Mouse (Mus musculus) layer of hippocampus, postnatal 10 days (tissue): ENCODE data around the gene Lyplal1. TPM values are rescaled to one million over a fixed set of nuclear protein-coding genes. Genes with fewer than 3 reads are reported as not detected.

Experiments
- DNase-seq, 2 experiments: peaks; one replicate each; pipeline ENCODE4 v3.0.0; 2021; ENCODE audit warnings: low spot score in 2 of 2
- long read RNA-seq: library from polyadenylated mRNA; stranded (forward); transcript quantifications from one replicate; pipeline ENCODE4 v2.0.0, GENCODE M21; 2023
- total RNA-seq, 2 experiments: library from RNA; stranded (reverse); gene quantifications; 2 replicates each; pipeline ENCODE4 v1.2.3; 2021

Lyplal1 gene
- total RNA-seq: 10 to 100 TPM; 14.7 to 16.3 TPM
- long read RNA-seq, transcript Lyplal1-201 (5 exons, 1,578 nt): major isoform, 13 of 18 reads
- long read RNA-seq, partial matches to known transcripts: 0 of 18 reads
- long read RNA-seq, other reads (novel, unspliced or antisense): 3 of 18 reads

DNA sequence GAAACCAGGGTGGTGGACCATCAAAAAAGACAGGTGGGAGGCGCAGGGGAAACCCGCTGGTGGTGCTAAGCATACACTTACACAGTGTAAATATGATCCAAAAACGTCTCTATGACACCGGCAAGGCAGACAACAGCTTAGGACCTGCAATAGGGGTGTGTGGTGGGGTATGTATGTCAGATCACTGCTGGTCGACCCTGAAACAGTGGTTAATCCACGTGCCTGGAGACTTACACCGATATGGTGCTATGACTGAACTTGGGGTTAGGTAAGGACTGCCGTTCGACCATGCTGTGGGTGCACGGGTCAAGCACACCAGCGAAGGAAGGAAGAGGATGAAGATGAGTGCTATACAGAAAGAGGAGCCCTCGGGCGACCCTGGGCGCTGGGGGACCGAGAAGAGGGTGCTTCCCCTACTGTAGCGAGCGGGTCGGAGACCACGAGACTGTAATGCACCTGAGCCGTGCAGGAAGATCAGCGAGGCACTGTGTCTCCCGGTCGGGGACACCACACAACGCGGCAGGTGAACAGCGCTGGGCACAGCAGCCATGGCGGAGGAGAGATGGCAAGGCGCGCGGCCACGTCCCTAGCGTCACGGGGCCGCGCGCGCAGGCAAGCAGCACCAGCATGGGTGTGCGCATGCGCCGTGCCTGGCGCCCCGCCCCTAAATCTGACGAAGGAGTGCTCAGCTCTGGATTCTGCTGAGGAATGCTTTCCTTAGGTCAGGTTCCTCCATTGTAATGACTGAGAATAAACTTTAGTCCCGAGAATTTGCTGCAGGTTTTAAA lies at the start of gene Lyplal1:
Lyplal1 (minus strand) TSS at position 610 of the 788 bp plus-strand sequence.
- peak; percentile 95 to 98 for DNase-seq

DNA sequence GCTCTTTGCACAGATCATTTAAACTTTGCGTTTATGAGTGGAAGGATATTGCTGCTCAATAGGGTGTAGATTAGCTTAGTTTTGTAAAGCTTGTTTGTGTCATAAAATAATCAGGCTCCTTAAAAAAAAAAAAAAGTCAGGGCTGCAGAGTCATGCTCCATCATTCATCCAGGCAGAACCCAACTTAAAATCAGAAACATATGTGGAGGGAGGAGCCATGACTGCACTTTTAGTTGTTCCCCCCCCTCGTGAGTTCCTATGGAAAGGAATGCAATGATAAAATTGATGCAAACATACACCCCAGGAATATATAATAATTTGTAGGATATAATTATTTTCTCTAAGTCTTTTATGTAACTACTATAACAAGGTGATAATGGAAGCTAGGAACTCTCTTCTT lies 46.5 kb upstream of the Lyplal1 start:
- DNase-seq: no peak

DNA sequence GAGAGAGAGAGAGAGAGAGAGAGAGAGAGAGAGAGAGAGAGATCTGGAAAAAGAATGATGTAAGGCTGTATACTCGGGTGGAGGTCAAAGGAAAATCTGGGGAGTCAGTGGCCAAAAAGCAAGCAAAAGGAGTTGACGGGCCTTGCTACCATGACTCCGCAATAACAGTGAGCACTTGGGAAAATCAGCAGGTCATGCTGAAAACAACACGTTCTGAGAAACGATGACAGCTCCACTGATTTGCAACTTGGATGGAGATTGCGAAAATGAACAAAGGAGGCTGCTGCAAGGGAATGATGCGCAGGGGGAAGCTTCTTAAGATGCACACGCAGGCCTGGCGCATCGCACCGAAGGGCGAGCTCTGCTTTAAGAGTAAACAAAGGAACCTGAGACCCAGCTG lies 46.1 kb upstream of the Lyplal1 start:
- no peak for DNase-seq

DNA sequence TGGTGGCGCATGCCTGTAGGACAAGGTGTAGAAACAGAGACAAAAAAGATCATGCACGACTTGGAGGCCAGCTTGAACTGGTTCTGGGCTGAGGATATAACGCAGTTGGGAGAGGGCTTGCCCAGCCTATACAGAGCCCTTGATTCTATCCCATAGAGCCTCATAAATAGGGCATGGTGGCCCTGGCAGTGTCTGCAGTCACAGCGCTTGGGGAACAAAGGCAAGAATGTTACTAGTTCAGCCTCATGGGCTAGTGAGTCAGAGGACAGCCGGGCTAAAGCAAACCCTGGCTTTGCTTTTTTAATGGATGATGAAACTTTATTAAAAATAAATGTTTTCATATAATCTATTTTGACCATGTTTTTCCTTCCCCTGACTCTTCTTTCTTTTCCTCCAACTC lies 33.3 kb upstream of the Lyplal1 start:
- DNase-seq: no peak

DNA sequence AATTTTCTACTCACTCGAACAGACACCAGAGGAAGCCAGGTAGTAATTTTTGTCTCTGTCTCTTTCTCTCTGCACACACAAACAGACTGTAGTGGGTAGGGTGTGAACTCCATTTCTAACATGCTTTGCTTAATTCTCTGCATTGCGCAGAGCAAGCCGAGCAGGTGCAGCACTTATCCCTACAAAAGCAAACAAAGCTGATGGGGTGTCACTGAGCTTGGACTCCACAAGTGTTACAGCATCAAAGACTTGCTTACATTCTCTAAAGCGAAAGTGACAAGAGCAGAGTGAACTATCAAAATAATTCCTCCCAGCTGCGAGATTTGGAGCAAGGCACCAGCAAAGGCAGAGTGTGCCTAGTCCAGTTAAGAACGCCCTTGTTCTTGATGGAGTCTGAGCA lies 28.3 kb upstream of the Lyplal1 start:
- no peak for DNase-seq

DNA sequence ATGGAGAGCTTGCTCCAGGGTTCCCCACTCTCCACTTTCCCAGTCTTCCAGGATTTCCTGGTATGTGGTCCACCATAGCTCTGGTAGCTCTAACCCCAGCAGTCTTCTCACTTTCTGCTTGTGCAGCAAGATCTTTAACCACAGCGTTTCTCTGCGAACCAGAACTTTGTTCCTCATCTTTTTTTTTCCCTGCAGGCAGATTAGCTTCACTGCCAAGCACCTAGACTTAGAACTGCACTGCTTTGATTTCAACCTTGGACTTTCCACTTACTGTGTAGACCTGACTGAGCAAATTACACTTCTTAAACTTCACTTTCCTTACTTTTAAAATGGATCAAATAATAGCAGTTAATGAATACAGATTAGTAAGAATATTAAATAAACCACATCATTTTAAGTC lies 23.1 kb upstream of the Lyplal1 start:
- DNase-seq: no peak

DNA sequence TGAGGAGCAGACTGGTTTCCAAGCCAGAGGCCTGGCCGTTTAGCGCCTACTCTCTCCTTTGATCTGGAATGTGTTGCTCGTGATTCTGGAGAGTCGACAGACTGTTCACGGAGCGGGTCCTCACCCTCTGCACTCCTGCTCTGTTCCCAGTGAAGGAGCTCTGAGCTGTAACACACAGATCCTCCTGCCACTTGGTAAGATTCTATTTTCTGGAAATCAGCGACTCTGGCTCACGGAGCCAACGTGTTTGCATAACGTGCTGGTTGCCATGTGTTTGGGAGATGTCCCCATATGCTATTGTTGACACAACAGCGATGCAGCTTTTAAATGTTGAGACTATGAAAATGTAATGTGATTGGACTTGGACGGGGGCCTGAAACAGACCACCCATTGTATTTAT lies 20.8 kb upstream of the Lyplal1 start:
- DNase-seq: no peak

DNA sequence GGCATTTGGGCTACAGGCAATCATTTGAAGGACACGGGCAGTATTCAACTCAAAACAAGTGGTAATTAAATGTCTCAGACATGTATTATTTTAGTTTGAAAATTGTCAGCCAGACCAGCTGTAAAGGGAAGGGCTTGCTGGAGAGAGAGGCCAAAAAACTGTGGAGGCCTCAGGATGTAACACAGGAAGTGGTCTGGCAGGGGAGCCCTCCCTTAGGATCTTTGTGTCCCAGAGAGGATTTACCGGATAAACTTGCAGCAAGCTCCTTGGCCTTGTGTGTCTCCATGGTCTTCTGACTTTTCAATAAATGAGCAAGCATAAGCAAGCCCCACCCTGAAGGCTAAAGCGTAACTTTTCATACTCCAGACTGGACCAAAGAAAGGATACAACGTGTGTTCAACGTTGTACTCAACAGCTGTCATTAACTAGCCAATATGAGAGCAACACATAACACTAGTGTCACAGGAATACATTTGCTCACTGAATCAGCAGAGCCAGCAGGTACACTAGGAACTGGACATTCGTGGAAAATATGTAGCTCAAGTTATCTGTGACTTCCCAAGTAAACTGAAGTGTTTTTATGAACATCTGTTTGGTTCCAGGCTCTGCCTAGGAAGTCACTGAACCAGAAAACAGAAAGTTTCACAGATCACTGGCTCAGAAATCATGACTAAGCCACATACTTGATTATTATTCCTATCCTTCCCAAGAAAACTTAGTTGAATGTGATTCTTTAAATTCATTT lies 19.7 kb upstream of the Lyplal1 start:
- DNase-seq: no peak

DNA sequence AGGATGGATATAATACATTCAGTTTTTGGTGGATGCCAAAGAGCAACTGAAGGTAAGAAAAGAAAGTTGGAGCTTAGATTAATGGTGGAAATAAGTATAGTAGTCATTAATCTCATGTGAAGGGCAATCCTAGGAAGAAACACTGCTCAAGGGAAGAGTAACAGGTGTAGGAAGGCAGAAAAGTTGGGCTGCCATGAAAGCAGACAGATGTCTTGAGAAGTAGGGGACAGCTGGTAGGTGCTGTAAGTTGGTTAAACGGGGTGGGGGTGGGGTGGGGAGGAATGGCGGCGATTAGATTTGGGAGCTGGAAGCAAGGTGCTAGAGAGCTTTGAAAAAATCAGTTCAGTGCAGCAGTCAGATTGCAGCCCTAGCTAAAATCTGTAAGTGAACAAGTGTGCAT lies 14.4 kb upstream of the Lyplal1 start:
- DNase-seq: no peak

DNA sequence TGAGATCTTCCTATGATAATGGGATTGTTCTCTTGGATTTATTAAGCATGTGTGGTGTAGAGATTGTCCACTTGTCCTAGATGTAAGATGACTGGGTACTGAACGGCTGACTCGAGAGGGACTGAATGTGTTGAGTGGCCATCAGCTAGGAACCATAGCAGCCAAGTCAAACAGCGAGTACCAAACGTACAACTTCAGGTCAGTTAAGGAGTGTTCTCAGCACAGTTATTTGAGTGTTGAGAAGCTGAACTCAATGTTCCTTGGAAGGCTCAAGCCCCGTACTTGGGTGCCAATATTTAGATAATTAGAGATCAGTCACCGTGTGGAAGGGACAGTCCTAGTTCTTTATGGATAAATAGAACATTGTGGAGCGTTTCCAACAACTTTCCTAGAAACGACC lies 11.8 kb upstream of the Lyplal1 start:
- no peak for DNase-seq

DNA sequence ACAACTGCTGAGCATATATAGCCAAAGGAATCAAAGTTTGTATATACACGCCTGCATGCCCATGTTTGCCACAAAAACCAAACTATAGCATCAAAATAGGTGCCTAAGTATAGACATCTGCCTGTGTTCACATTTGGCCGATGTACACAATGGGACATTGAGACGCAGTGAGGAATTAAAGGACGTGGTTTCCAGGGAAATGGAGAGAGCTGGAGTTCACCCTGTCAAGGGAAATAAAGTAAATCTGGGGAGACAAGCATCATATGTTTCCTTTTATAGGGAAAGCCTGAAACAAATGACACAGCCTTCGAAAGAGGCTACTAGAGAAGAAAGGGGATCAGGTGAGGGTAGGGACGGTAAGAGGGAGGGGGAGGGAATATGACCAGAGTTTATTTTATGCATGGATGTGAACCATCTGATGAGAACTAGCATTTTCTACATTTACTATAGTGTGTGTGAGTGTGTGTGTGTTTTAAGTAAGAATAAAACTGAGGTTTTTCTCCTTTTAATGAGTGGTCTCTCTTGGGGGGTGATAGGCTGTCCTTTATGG lies 9.3 kb upstream of the Lyplal1 start:
- DNase-seq: no peak

DNA sequence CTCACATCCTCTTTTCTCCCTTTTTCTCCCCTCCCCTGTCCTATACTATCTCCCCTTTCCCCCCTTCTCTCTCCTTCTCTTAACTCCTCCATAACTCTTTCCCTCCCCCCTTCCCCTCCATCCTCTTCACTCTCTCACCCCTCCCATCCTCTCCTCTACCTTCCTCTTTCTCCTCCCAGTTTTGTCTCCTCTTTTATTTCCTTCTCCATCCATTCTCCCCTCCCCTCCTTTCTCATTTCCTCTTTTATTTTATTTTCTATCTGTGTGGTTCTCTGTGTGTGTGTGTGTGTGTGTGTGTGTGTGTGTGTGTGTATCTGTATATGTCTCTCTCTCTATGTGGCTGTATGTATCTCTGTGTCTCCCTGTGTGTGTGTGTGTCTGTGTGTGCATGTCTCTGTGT lies 6.6 kb upstream of the Lyplal1 start:
- no peak for DNase-seq

DNA sequence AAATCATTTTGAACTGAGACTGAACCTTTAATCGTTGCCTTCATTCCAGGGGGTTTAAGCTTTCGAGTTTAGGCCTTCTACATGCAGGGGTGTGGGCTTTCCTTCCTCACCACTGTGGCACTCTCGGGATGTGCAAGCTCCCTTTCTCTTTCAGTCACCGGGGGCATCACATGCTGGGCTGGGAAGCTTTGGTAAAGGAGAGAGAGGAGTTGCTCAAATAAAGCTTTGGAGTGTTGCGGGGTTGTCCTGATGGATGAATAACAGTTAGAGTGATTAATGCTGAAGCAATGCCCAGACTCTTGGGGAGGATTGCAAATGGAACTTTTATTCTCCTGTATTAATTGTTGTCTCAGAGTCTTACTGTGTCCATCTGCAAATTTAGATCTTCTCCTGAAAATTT lies 2.7 kb upstream of the Lyplal1 start:
- DNase-seq: no peak

DNA sequence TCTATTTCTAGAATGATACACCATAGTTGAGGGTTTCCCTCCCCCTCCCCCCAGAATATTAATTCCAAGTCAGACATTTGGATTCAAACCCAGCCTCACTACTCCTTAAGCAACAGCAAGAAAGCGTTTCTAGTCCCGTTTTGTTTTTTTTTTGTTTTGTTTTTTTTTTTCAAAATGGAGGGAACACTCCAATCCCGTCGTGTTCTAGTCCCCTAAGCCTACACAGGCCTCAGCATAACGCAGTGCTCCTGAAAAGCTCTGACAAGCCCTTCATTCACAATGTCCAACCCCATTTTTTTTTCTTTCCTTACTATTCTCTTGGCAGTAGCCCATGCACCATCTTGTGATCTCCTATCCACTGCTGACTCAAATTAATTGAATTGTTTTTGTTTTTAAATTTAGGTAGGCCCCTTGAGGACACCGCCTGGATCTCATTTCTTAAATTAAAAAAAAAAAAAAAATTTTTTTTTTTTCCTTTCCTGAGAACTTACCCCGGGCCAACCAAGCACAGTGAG lies 967 bp downstream of the Lyplal1 start:
- no peak for DNase-seq

DNA sequence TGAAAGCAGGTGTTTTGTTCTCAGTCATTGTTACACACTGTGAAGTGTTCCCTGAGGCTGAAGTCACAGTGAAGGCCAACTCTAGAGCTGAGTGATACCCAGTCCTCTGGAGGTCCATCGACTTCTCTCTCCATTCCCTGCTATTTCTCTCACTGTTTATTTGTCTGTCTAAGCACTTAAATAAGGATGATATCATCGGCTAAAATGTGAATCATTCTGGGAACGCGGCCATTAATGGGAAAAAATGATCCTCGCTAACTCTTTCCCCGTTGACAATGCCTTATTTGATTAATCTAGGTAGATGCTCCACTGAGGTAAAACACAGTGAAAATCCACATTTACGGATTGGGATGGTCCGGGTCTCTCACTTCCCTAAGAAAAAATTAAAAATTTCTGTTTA lies 14.8 kb downstream of the Lyplal1 start:
- no peak for DNase-seq

DNA sequence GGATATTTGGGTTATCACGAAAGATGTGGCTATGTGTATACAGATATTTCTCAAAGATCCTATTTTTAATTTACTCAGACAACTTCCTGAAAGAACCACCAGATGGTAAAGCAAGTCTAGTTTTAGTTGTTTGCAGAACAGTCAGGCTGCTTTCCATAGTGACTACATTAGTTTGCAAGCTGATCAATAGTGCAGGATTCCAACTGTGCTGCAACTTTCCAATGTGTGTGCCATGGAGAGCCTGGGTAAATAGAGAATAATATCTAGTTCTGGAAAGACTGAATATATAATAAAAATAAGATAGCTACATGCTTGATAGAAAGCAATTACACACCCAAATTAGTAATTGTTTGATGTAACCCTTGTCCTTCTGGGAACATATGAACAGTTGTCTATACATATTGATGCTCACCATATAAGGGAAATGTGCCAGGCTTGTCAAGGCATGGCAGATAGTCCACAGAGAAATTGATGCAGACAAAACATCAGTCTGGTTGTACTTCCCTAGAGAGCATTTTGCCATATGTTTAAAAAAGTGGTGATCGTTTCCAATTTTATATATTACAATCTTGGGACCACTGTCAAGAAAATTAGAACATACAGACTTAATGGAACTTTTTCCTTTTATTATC lies 50.7 kb downstream of the Lyplal1 start:
- DNase-seq: no peak

DNA sequence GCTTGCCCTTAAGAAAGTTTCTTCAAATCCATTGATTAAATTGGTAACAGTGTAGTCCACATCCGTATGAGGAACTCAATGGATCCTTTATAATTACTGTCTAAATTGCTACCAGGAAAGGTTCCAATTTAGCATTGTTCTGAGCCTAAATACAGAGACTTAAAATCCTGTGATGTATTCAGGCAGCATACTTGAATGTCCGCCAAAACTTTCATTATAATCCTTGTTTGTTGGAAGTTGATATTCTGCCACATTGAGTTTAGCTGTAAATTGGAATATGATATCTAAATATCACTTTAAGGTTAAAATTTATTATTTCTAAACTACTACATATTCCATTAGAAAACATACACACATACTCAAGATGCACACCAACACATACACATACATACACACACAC lies 57.1 kb downstream of the Lyplal1 start:
- DNase-seq: no peak

DNA sequence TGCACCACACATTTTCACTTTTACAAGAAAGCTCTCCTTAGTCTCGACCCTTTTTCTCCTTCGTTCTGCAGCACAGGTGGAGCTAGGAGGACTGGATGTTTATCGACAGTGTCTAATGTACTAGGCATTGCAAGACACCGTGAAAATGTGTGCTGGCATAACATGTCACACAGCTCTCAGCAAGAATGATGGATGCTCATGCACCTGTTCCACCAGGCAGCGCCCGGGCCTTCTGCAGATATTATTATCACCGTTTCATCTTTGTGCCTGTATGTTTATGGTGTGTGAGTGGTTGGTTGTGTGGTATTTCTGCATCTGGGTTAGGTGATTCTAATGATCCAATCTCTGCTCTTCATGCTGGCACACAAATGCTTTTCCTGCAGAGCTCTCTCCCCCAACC lies 62.9 kb downstream of the Lyplal1 start:
- DNase-seq: no peak

DNA sequence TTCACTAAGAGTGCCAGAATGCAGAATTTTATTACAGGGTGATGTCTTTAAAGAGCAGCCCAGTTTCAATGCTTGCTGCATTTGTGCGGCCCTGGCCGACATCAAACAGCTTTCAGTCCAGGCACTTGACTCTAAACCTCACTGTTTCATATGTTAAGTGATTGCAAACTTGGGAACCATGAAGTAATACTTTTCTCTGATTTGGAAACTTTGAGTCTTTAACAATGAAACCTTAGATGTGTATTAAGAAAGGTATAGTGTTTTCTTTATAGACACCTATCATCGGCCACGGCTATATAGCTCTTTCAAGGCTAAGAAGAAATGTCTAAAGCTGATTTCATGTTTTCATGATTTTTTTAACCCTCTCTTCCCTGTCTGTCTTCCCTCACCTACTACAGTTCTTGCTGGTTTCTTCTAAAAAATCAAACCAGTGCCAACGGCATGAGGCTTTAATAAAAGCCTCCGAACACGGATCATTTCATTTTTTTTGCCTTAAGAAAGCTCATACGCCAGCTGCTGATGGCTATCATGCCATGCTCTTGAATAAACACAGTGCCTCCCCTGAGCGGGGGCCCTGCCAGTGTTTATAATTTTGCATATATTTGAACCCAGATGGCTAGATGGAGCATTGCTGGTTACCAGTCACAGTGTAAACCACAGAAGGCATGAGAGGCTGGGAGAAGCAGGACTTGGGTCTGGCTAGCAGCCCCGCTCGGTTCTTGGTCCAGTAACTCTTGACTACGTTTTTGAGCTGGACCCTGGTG lies 63.6 kb downstream of the Lyplal1 start:
- no peak for DNase-seq

DNA sequence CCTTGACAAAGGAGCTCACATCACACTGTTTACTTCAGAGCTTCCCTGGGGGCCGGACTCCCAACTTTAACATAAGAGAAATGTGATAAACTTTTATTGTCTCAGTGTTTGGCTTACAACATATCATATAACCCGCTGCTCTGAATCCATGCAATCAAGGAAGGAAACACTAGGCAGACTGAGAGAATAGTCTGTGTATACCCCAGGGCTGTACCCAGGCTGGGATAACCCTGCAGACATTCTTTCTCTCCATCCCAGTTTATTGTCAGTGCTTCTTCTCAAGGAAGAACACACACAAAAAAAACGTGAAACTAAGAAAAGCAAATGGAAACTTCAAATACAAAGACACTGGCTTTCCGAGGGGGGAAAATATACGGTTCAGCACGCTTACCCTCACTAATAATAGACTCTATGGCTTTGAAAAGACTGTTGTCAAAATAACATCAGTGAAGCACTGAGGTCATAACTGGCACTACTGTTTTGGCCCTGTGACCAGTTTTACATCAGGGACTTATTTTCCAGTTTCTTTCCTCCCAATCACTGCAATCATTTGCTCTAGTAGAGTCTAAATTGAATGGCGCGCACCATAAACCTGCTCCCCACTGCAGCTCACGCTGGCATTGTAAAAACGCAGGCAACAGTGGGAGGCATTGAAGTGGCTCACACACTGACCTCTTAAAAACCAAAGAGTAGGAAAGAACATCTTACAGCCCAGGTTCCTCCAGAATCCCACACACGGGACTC lies 73.2 kb downstream of the Lyplal1 start:
- no peak for DNase-seq
